Mouse (Mus musculus): ENCODE results near the gene Large1. TPM values are rescaled to one million over a fixed set of nuclear protein-coding genes. Genes with fewer than 3 reads are reported as not detected.
"Not testable (repeated sequence)": the region's sequence is repeated elsewhere in the genome, so short reads cannot be mapped to it uniquely, and the experiment has no call there.

The Large1 gene
- total RNA-seq, 2 experiments from 2014 or later: 0.66 to 1.5 TPM

- no peak for ATAC-seq (replicated peaks; ENCODE audit: low FRiP score, low TSS enrichment, poor library complexity, severe bottlenecking)
Measured at GRCm38 (mm10) chr8:73303907-73304306, 49.4 kb downstream of the Large1 start.

DNA sequence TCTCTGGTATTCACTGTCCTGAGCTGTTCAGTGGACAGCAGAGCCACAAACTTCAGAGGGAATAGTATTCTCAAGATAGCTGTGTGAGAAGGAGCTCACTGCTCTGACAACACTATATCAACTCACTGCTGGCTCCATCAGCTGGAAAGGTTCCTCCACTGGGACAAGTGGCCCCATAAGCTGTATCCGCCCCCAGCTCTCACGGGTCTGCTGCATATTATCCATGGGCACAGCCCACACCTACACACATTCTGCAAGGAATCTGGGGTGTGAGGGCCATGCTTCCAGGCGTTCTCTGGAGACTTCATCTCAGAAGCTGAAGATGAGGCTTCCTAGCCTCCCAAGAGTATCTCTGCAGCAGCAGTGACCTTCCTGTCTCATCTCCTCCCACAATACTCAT is 50.4 kb downstream of the Large1 start:
- no peak for ATAC-seq (replicated peaks; ENCODE audit: low FRiP score, low TSS enrichment, poor library complexity, severe bottlenecking)

DNA sequence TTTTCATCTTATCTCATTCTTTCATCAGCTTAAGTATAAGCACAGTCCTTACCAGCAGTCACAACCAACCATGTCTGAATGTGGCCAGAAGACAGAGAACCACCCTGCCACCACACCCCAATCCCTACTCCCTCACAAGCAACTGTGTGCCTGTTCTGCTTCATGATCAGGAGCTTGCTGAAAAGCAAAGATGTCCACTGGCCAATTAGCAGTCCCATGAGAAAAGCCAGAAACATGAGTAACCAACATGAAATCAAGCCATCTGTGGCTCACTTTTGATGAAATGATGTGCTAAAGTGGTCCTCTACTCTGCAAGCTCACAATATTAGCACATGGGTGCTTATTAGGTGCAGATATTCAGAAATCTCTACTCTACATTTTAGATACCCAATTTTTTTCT is 57.8 kb downstream of the Large1 start:
- ATAC-seq (replicated peaks; ENCODE audit: low FRiP score, low TSS enrichment, poor library complexity, severe bottlenecking): no peak

- ATAC-seq (replicated peaks; ENCODE audit: low FRiP score, low TSS enrichment, poor library complexity, severe bottlenecking): no peak
Measured at GRCm38 (mm10) chr8:73293655-73294054, 59.7 kb downstream of the Large1 start.

GRCm38 (mm10) chr8:73291630-73292029 is 61.7 kb downstream of the Large1 start:
- no peak for ATAC-seq (replicated peaks; ENCODE audit: low FRiP score, low TSS enrichment, poor library complexity, severe bottlenecking)

DNA sequence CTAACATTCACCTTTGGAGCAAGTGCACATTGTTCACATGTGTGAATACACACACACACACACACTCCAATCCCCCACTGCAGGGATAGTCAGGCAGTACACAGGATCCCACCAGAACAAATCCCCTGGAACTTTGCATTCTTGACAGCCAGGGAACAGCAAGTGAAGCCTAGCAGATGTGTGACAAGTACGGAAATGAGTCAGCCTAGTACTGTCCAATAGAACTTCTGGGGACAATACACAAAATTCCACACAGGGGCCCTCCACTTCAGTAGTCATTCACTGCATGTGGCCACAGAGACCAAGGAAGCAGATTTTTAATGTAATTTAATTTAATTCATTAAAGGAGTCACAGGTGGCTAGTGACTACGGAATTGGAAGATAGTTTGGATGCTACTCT is 62.7 kb downstream of the Large1 start:
- ATAC-seq (replicated peaks; ENCODE audit: low FRiP score, low TSS enrichment, poor library complexity, severe bottlenecking): no peak

GRCm38 (mm10) chr8:73289831-73290230 is 63.5 kb downstream of the Large1 start:
- ATAC-seq (replicated peaks; ENCODE audit: low FRiP score, low TSS enrichment, poor library complexity, severe bottlenecking): no peak

DNA sequence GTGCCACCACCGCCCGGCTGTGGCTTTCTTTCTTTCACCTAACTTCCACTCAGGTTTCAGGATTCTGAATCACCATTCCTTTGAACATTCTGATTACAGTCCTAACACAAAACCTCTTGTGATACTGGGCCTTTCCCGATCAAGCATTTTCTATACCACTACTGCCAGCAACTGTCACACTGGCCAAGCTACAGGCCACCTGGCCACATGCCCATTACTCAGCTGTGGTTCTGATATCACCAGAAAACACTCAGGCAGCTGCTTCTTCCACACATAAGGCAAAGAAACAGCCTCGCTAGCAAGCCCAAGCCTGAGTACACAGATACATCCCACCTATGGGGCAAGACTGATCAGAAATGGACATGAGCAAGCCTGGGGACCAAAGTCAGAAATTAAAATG is 71.3 kb downstream of the Large1 start:
- no peak for ATAC-seq (replicated peaks; ENCODE audit: low FRiP score, low TSS enrichment, poor library complexity, severe bottlenecking)

GRCm38 (mm10) chr8:73276015-73276414 is 77.3 kb downstream of the Large1 start:
- ATAC-seq (replicated peaks; ENCODE audit: low FRiP score, low TSS enrichment, poor library complexity, severe bottlenecking): no peak

GRCm38 (mm10) chr8:73275445-73275844 is 77.9 kb downstream of the Large1 start:
- not testable (repeated sequence) for ATAC-seq (replicated peaks; ENCODE audit: low FRiP score, low TSS enrichment, poor library complexity, severe bottlenecking)

DNA sequence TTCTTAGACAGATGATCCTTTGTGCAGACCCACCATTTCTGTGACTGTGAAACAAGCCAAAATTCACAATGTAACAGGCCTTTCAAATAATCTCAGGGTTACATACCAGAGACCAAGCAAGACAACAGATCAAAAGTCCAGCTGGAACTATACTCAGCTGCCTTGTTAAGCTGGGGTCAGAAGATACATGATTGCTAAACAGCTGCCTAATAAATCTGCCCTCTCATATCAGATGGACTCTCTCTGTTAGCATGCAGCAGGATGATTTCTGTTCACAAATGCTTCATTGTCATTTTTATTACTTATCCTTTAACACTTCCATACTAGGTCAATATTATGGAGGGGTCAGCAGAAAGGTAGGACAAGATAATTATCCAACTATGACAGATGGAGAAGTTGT is 80.2 kb downstream of the Large1 start:
- no peak for ATAC-seq (replicated peaks; ENCODE audit: low FRiP score, low TSS enrichment, poor library complexity, severe bottlenecking)

- ATAC-seq (replicated peaks; ENCODE audit: low FRiP score, low TSS enrichment, poor library complexity, severe bottlenecking): no peak
Measured at GRCm38 (mm10) chr8:73270991-73271390, 82.3 kb downstream of the Large1 start.

DNA sequence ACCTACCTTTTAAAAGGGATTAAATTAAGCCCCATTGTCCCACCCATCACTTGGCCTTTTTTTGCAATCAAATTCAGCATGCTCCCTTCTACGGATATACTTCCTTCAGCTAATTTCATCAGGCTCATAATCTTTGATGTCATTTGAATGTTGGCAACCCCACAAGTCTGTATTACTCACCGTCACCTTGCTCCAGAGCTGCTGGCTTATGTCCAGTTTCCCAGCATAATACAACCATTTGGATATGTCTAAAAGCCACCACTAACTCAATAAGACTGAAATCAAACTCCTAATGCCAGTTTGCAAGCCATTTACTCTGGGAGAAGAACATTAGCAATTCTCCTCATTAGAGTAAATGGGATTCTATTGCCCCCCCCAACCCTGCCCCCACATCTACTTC is 95.4 kb downstream of the Large1 start:
- ATAC-seq (replicated peaks; ENCODE audit: low FRiP score, low TSS enrichment, poor library complexity, severe bottlenecking): no peak

- ATAC-seq (replicated peaks; ENCODE audit: low FRiP score, low TSS enrichment, poor library complexity, severe bottlenecking): no peak
Measured at GRCm38 (mm10) chr8:73244186-73244585, 109.2 kb downstream of the Large1 start.

DNA sequence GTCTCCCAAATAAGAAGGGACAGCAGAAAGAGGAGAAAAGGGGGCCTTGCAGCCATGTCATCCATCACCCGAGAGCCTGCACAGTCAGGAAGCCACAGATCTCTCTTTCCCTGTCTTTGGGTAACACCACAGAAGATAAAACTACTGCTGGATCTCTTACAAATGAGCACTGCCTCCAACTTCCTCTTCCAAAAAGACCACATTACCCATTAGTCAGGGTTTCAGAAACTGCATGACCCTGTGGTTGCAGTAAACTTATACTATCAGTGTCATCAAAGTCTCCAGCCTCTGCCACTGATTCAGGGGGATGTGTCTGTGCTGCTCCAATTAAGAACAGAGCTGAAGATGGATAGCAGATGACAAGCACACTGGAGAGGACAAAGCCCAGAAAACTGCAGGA is 111.3 kb downstream of the Large1 start:
- ATAC-seq (replicated peaks; ENCODE audit: low FRiP score, low TSS enrichment, poor library complexity, severe bottlenecking): no peak

DNA sequence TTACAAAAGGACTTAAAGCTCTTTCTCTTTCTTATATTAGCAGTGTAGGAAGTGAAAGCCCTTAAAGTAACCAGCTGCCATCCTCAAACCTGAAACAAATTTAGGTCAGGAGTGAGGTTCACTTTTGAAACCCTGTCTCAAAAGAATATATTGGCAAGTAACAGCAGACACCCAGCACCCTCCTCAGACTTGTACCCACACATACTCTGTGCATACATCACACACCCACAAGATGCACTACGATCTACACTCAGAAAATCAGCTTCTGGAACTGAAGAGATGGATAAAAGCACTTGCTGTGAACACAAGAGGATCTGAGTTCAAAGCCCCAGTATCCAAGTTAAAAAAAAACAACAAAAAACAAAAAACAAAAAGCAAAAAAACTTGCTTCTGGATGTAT is 119.1 kb downstream of the Large1 start:
- no peak for ATAC-seq (replicated peaks; ENCODE audit: low FRiP score, low TSS enrichment, poor library complexity, severe bottlenecking)

DNA sequence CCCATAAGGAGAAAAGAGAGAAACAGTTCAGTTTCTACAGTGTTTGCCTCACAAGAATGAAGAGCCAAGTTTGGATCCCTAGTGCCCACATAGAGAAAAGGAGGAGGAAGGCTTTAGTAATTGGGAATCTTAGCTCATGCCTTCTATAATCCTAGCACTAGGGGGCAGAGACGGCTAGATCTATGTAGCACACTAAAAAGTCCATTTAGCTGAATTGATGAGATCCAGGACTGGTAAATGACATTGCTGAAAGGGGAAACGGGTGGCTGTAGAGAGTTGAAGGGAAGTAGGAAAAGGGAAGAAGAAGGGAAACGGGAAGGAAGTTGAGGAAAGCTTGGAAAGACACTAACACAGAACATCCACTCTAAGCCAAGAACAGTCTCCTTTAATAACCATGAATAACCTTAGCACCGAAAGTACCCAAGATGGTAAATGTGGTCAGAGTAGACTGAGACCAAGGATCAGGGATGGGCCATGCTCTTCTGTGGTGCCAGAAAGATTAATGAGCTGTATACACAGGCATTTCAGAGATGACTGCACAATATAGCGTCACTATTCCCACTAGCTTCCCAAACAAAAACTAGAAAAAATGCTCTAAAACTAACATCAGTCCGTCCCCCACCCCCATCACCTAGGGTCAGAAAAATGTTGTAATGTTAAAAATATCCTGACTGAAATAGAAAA is 119.8 kb downstream of the Large1 start:
- 0 out of 2 replicates have a peak, but pooled peaks have one; percentile 59 for ATAC-seq (replicated peaks; ENCODE audit: low FRiP score, low TSS enrichment, poor library complexity, severe bottlenecking)

DNA sequence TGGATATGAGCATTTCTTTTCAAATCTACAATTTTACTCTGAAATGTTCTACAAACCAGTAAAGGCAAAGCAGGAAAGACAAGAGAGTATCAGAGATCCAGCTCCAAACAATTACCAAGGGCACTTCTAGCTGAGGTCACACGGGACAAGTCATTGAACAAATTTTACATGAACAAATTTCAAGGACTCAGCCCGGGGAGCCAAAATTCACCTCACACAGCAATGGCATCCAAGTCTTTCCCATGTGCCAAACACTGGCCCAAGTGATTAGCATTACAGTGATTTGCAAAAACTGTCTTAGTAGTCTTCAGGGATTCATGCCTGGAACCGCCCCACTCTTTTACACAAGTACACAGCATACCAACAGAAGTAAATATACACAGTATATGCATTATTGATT is 126.5 kb downstream of the Large1 start:
- ATAC-seq (replicated peaks; ENCODE audit: low FRiP score, low TSS enrichment, poor library complexity, severe bottlenecking): no peak

DNA sequence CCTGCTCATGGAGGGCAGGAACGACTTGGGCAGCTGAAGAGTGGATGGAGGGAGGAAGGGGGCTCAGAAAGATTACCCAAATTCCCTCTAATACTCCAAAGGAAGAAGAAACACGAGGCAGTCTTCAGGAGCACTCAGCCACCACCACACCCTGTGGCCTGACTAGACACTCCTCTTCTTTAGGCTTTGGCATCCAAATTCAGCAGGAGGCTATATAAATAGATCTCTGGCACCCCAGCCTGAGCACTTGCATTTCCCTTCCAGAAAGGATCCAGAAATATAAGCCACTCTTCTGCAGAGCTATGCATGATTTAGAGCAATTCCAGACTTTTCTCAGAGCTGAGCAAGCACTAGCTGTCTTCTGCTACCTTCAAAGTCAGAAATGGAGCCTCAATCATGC is 127.7 kb downstream of the Large1 start:
- ATAC-seq (replicated peaks; ENCODE audit: low FRiP score, low TSS enrichment, poor library complexity, severe bottlenecking): no peak

GRCm38 (mm10) chr8:73219178-73219811 is 134.0 kb downstream of the Large1 start:
- ATAC-seq (replicated peaks; ENCODE audit: low FRiP score, low TSS enrichment, poor library complexity, severe bottlenecking): no peak

DNA sequence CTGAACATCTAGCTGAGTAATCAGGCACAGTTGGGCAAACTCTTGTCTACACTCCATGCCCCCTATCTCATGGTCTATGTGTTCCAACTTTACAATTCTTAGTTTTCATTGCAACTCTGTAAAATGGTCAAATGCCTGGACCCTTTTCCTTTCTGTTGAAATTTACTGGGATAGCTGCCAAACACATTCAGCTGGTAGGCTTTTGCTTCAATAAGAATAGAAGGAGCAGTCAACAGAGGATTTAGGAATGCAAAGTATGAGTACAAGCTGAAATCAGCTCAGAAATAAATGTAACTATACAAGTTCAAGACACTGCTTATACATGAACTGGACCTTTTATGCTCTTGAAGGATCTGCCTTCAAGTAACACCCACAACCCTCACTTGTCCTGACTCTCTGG is 146.5 kb downstream of the Large1 start:
- no peak for ATAC-seq (replicated peaks; ENCODE audit: low FRiP score, low TSS enrichment, poor library complexity, severe bottlenecking)

Measured in megakaryocyte-erythroid progenitor cell, adult 5-6 weeks (primary cell).